Mouse (Mus musculus) E14TG2a.4 (cell line): ENCODE measurements around the gene Sirt2.

Experiments
- CTCF ChIP-seq: conservative IDR thresholded peaks from 2 replicates; pipeline ENCODE4 v1.5.1; 2014; ENCODE audit warnings: low read length
- NANOG ChIP-seq: IDR thresholded peaks from 2 replicates; pipeline ENCODE4 v1.6.1; 2014; ENCODE audit warnings: borderline replicate concordance, low read length, mixed read lengths
- POU5F1 ChIP-seq: IDR thresholded peaks from 2 replicates; pipeline ENCODE4 v1.6.1; 2014; ENCODE audit warnings: low read length, borderline replicate concordance

DNA sequence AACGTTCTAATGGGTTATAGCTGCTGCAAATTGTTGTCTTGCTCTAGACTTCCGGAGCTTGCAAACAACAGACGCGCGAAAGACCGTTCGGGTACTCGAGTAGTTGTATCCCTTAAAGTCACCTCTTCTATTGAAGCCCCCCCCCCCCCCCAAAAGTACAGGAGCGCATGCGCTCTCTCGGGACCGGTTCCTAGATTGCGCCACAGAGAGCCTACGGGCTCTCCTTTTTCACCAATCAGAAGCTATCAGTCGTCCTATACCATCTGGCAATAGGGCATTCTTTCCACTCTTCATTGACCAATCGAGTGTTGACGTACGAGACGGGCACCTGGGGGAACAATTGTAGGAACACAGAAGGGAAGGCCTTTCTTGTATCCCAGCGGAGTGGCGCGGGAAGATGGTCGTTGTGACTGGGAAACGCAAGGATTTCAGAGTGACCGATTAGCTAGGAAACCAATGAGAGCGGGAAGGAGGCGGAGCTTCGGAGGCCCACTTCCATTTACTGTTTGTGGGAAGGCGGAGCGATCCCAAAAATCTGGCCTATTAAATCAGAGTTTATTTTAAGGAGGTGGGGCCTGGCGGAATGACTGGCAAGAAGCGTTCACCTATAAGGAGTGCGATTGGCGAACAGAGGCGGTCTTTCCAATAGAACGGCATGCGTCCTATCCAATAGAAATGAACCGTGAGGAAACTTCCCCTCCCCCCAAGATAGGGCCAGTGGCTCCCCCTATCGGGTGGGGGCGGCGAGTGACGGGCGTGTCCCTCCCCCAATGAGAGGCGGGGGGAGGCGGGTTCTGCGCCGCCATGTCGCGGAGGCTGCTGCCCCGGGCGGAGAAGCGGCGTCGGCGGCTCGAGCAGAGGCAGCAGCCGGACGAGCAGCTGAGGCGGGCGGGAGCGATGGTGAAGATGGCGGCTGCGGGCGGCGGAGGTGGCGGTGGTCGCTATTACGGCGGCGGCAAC is 43.9 kb downstream of the Sirt2 start:
- TF ChIP-seq CTCF (no peak), POU5F1 (no peak), NANOG (no peak)
